Mouse (Mus musculus): ENCODE measurements around the gene Erf.
A peak's percentile ranks its signal among the peaks of the same experiment; 100 is the strongest.

Erf gene

DNA sequence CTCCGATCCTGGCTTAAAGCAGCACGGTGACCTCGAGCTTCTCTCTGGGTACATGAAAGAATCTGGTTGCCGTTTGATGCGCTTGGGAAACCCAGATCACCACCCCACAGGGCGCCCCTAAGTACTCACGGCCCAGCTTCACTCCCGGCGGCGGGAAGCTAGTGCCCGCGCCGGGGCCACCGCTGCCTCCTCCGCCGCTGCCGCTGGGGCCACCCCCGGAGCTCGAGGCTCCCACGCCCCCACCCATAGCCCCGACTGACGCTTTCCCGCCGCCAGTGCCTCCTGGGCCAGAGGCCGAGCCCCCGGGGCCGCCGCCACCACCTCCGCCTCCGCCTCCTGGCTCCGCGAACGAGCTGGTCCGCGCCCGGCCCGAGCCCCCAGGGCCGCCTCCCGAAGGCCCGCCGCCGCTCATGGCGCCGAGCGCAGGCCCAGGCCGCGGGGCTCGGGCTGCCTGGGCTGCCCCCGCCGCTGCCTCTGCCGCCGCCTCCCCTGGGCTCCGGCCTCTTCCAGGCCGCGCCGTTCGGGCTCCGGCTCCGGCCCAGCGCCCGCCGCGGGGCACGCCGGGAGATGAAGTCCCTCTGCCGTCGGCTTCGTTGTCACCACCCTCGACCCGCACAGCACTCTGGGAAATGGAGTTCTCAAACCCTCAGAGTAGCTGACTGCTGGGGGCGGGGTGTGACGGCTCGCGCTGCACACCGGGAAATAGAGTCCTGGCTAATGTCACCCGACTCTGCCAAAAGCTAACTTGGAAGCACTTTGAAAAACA lies 13.1 kb downstream of the Erf start, which contains the start of gene Gsk3a:
TSS of gene Gsk3a (minus strand) at position 603 of the 766 bp plus-strand sequence.
- peak; percentile 99 for DNase-seq

DNA sequence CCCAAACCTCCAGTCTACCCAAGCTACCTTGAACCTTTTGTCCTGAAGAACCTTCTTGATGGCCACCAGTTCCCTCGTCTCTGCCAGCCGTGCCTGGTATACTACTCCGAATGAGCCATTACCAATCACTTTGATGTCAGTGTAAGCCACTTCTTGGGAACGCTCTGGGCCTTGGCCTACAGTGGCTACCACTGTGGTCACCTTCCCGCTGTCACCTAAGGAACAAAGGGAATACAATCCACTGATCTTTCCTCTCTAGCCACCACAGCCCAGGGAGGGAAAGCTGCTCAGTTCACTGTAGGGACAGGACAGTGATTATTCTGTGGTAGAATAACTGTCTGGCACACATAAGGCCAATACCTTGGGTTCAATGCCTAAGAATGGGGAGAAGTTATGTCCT lies 15.0 kb downstream of the Erf start:
- no peak for DNase-seq

DNA sequence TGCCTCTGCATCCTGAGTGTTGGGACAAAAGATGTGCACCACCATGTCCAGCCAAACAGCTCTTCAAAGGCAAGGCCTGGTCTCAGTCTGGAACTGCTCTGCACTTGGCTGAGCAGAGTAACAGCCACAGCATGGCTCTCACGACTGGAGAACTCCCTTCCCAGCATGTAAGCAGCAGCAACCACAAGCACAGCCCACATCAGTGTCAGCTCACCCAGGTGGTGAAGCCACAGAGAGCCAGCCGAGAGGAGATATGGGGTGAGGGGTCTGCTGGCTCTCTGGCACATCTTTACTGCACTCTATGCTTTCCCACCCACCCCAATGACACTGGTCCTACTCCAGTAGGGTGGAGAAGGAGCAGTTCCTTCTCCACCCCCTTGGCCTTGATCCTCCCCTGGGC lies 17.5 kb downstream of the Erf start:
- no peak for DNase-seq

DNA sequence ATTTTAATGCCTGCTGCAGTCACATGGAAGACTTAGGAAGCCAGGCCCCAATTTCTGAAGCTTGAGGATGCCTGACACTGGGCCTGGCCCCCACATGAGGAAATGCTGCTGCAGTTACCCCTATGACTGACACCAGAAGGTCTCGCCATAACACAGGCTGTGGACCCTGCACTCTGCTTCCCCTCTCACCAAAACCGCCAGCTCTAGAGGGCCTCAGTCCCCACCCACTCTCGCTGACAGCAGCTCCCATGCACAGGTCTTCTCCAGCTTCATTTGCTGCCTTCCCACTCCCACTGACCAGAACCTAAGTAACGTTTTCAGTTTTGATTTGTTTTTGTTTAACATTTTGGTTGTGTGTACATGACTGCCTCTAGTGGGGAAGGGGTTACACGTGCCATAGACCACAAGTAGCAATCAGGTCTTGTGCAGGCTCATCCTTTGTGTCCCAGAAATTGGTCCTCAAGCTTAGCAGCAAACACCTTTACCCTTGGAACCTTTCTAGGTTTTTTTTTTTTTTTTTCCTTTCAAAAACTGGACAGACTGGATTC lies 18.4 kb downstream of the Erf start:
- no peak for DNase-seq

DNA sequence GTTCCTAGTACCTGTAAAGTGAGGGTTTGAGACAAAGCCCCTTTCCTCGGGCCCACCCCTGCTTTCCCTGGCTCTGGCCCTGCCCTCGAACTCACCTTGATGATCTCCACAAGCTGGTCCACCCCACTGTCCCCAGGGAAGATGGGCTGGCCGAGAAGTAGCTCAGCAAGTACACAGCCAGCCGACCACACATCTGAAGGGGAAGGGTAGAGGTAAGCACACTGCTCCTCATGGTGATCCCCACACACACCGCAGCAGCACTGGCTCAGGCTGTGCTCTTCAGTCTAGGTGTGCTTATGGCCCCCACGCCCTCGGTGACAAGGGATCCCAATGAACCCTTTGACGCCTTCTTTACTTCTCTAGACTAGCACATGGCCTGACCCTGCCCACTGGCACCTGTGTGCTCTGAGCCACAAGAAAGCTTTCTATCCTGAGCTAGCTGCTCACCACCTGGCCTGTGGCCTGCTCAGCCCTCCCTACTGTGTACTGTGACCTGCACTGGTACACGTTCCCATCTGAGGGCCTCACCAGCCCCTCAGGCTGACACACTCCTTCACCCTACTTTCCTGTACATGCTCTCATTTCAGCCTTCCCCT lies 19.8 kb downstream of the Erf start:
- no peak for DNase-seq

DNA sequence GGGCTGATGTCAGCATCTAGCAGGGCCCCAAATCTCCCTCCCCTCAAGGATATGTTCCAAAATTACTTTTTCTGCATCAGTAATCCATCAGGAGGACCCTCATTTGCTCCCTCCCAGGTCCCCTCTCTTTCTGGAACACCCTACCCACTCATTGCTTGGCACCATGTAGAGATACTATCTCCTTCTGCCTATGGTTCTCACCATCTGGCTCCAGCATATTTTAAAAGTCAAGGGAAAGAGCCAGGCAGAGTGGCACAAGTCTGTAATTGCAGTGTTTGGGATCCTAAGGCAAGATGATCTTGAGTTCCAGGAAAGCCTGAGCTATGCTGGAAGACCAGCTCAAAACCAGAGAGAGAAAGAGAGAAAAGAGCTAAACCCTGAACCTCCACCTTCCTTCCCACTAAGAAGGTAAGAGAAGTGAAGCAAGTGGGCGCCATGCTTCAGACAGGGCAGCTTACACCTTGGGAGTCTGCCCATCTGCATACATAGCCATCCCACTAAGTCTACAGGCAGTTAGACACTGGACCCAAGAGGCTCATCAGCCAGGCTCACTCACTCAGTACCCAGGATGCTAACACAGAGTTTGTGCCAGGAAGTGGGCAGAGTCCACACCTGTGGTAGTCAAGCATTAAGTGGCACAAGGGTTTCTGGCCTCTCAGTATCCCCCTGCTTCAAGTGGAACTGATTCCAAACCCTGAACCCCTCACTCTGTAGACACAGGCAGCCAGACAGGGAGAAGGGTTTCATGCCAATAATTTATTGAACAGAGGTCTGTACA lies 22.8 kb downstream of the Erf start:
- DNase-seq = peak; percentile 80

DNA sequence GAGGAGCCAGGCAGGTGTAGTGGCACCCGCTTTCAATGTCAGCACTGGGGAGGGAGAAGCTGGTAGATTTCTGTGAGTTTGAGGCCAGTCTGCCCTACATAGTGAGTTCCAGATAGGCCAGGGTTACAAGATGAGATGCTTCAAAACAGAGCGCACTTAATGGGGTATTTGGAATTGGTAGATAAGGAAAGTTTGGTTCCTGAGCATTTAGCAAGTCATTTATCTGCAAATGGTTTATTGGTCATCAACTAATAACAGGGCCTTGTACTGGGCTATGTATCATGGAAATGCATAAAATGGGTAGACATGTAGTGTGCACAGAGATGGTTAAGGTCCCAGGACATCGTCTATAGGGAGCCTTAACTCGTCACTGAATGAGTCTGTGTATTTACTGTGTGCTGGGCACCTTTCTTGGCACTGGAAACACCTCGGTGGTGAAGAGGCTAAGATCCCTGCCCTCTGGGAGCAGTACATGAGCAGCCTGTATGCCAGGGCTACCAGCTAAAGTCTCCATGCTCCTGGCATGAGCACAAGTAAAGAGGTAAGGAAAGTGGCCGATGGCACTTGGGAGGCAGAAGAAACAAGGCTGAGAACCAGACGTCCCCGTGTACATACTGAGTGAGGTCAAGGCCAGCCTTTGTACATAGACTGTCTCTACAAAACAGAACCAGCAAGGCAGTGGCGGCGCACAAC lies 28.1 kb downstream of the Erf start:
- no peak for DNase-seq

DNA sequence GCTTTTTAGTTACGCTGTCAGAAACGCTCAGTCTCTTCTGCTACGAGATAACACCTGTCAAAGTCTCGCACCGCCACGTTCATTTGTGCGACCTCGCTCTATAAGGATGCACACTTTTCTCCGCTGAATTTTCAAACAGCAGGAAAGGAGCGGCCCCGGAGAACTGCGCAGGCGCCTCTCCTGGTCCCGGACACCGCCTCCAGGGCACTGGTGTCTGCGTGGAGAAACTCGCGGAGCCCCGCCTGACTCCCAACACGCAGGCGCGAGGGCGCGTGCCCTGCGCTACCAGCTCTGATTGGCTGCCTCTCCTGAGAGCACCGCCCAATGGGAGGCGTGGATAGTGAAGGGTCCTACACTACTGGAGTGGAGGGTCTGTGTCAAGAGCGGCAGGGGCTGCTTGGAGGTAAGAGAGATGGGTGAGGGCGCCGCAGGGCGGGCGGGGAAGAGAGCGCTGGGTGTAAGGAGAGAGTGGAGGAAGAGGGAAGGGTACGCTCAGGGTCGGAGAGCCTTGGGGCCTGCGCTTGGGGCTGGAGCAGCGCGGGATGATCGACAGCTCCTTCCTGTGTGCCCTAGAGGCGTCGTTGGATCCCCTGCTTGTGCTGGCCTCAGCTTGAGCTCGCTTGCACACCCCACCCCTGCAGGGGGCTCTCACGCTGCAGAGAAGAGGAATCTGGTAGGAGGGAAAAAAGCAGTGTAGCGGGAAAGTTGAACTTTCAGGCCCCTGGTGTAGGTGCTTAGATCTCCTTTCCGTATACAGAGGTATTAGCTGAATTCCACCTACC lies 29.3 kb downstream of the Erf start, which contains the start of gene Zfp526:
TSS of gene Zfp526 (plus strand) at position 324 of the 782 bp plus-strand sequence.
- DNase-seq = peak; percentile 98

DNA sequence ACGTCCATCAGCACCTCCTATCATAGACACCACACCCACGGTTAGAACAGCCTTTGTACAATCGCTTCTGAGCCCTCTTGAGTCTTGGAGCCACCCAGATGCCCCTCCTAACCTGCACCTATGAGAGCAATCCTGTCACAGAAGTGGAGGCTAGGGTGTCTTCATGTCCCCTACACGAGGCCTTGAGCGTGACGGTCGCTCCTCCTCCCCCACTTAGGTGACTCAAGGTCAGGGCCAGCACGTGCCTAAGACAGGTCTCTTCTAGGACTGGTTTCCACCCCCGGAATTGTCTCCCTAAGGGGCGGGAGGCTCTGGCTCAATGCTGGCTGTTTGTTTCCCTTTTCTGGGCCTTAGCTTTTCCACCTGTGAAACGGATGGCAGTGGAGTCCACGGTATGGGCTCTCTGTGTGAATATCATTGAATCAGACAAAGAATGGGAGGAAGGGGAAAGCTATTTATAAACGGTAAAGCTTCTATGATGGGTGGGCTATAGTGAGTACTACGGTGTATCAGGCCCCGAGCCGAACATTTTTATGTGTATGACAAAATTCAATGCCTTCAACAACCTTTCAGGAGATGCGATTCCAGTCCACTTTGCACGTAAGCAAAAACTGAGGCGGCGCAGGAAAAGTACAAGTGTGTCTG lies 30.0 kb downstream of the Erf start, which contains the start of gene Dedd2:
TSS of gene Dedd2 (minus strand) at position 159 of the 645 bp plus-strand sequence.
- peak; percentile 80 for DNase-seq

DNA sequence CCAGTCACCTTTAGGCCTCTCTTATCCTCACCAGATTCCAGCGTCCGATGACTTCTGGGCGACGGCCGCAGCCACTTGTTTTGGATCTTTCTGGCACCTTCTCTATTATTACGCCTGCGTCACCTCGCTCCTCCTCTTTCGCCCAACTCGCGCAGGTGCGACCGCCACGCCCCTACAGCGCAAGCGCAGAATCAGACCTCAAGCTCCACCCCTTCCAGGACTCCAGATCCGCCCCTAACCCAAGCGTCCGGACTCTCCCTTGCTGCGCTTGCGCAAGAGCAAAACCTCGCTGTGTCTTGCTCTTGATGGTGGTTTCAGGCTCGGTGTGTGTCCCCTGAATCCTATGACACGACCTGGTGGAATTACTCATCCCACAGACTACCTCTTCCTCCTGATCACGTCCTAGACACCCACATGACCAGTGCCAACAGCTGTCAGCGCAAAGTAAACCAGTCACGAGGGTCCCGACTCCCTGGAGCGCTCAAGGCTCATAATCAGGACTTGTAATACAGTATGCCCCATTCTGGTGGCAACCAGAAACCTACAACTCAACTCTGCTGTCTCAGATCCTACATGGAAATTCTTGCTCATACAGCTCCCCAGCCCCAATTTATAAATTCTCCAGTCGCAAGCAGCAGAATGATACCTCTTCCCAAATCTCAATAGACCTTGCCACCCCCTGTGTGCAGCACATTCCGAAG lies 30.7 kb downstream of the Erf start:
- peak; percentile 98 for DNase-seq

DNA sequence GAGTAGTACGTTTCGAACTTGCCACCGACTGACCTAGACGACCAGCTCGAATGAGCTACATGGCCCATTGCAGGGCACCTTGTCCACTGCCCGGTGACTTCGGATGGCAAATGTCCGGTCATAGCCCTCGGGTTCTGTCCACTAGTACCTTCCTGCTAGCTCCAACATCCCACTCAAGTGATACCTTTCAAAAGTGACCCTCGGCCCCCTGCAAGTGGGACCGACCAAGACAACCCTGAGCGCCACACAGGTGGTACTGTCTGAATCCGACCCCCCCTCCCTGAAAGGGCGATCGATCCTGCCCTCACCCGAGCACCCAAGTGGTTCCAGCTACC lies 31.2 kb downstream of the Erf start:
- no peak for DNase-seq

DNA sequence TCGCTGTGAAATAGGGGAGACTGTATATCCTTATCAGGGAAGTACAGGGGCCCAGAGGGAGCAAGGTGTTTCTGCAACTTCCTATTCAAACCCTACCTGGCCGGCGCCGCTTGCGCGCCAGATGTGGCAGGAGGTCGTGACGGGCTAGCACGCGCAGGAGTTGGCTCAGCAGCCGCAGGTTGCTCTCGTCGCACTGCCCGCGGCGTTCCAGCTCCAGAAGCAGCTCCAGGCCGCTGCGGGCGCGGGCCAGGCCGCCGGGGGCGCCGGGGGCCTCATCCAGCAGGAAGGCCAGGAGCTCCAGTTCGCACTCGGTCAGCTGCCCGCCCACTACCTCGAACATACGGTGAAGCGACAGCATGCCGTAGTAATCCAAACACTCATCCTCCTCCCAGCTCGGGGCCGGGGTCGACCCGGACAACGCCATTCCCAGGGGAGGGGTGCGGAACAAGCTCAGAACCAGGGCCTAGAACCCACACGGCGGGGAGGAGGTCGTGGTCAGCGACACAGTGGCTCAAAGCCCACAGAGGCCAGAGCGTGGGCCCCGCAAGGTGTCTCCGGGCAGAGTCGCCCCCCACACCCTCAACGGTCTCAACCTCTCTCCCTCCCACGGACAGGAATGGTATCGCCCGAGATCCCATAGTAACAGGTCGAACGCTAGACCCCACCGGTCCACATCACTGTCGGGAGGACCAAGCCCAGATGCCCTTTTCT lies 31.7 kb downstream of the Erf start:
- DNase-seq = no peak

DNA sequence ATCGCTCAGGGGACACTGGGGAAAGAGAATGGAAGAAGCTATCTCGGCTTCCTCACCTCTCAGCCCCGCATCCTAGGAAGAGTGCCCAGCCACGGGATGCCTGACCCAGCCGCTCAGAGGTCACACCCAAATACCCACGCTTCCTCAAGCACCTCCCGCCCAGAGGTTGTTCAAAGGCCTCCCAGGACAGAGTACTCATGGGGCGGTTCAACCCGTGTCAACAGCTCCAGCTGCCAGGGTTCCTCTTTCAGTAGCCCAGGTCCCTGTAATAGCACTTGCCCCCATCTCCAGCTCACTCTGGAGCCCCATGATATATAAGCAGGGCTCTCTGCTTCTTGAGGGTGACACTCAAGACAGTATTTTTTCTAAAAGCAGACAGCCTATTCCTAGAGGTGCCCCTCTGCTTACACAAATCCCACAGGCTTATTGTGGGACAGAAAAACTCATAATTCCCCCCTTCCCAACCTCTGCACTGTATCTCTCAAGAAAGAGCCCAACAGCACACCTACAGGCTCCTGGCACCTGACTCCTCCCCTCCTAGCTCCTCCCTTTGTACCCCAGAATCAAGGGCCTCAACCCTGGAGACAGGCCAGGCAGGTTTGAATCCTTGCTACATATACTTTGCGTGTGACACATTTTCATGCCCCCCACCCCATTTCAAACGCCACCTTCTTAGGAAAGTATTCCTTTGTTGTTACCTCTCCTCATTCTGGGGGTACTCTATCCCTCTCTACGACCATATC lies 32.7 kb downstream of the Erf start:
- DNase-seq = peak; percentile 69

DNA sequence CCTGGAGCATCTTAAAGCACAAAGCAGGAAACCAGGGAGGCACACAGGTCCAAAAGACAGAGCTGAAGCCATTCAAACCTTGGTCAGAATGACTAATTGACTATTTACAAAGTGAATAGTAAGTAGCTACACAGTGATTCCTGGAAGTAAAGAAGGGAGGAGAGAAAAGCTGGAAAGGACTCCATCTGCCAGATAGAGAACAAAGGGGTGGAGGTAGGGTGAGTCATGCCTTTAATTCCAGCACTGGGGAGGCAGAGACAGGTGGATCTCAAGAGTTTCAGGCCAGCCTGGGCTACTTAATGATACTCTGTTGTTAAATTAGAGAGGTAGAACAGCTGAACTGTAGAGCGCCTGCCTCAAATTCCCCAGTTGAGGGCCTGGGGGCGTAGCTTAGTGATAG lies 36.4 kb downstream of the Erf start:
- no peak for DNase-seq

DNA sequence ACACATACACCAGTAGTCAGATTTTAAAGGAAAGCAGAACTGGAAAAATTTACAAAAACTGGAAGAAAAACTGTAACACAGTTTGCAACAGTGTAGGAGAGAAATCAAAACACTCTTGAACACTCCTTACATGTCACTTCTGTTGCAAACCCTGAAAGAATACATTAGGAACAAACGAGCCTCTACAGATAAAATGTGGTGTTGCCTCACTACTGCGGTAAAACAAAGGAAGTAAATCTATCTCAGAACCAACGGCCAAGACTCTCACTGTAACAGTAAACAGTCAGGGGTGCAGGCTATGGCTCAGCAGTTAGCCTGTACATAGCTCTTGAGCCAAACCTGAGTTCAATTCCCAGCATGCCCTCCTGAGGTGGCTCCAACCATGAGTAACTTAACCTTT lies 37.5 kb downstream of the Erf start:
- no peak for DNase-seq

DNA sequence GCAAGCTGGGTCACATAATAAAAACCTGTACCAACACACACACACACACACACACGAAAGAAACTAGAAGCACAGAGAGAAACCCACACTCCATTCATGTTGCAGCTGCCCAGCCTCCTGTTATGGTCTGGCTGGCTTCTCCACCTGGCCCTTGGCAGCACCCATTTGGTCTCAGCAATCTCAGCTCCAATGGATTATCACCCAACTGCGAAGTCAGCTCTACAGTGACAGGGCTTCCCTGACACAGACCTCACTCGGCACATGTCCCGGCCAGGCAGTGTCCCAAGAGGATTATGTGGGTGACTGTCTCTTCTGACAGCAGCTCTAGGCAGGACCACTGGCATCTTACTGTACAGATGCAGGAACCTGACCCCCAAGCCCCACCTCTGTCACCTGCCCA lies 40.1 kb downstream of the Erf start:
- DNase-seq = no peak

DNA sequence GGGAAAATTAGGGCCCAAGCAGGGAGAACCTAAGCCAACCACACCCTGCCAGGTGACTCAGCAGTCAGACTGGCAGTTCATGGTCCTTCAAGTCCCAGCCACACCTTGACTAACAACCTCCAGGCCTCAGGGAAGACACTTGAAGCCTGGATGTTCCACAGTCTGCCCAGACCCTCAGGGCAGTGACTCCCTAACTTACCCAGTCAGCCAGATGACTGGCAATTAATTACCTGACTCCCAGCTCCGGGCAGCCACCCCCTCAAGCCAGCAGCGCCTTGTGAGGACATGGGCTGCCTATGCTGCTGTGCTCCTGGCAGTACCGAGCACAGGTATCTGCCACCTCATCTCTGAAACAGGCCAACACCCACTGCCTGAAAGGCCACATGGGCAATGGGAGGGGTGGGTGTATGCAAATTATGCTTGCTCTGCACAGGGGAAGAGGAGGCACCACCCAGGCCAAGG lies 41.4 kb downstream of the Erf start:
- no peak for DNase-seq

DNA sequence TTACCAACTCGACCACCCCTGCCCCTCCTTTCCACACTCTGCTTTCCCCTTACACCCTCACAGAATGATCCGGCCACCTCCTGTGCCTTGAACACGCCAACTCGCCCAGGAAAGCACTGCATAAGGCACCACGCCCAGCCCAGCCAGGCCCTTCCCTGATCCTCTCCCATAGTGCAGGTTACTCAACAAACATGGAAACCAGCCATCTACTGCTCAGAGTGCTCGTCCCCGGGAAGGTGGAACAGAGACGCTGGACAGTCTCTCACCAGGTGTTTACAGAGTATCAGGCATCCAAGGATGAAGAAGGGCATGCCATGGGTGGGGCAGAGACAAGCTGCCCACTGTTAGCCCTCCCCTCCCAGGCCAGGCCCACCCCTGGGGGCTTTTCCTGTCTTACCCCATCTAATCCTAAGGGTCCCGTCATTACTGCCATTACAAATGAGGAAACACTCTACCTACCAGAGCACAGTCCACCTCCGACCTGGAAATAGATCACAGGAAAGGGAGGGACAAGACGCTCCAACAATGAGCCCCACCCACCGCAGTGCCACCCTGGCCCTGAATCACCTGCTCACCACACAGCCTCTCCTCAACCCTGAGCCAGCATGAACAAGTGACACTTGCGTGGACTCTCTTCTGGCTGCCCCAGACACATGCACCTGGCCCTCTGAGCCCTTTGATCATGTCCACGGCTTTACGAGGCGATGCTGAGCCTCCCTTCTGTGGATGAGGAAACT lies 44.3 kb downstream of the Erf start:
- no peak for DNase-seq
